Mouse (Mus musculus): ENCODE results near the gene Nwd1.

DNA sequence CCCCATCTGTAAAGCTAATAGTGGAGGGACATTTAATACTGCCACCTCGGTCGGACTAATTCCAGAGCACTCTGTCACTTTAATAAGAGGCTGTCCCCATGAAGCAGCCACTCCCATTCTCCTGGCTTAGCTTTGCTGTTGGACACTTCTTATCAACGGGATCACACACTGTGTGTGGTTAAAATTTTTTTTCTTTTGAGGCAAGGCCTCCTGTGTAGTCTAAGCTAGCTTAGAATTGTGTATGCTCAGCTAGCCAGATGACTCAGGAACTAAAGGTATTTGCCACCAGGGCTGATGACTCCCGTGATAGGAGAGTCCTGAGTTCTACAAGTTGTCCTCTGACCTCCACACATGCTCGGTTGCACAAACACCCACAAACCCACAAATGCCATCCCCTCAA lies 18.9 kb downstream of the Nwd1 start:
- TF ChIP-seq CTCF (IDR thresholded peaks at IDR 0.05; ENCODE audit: extremely low read depth, insufficient read depth, insufficient read length, insufficient replicate concordance) (no peak), POLR2A (IDR thresholded peaks at IDR 0.05; ENCODE audit: low read depth, low read length) (no peak)

Measured in spleen, adult 2 months (tissue).